Mouse (Mus musculus) midbrain, embryonic 15.5 days (tissue): Measurements from ENCODE around the gene Lekr1. TPM values are rescaled to one million over a fixed set of nuclear protein-coding genes. Genes with fewer than 3 reads are reported as not detected.

Source experiments
- ATAC-seq: fragments of 200-750 bp; cut with Nextera tagmentation; replicated peaks from 2 replicates; pipeline ENCODE4 v1.8.0; 2017; ENCODE audit warnings: moderate TSS enrichment
- H3K27ac ChIP-seq: fragments of 300-500 bp; sonication (generic); 2 replicates; pipeline ENCODE4 v1.5.1; 2015; ENCODE audit warnings: mild to moderate bottlenecking, inconsistent platforms
- H3K27me3 ChIP-seq: fragments of 300-500 bp; sonication (generic); replicated peaks from 2 replicates; pipeline ENCODE4 v1.6.1; 2015; ENCODE audit warnings: inconsistent platforms
- H3K36me3 ChIP-seq: fragments of 300-500 bp; sonication (generic); replicated peaks from 2 replicates; pipeline ENCODE4 v1.6.1; 2015; ENCODE audit warnings: inconsistent platforms
- H3K4me1 ChIP-seq: fragments of 300-500 bp; sonication (generic); 2 replicates; pipeline ENCODE4 v1.6.1; 2015; ENCODE audit warnings: inconsistent platforms
- H3K4me2 ChIP-seq: fragments of 300-500 bp; sonication (generic); 2 replicates; pipeline ENCODE4 v1.6.1; 2015; ENCODE audit warnings: inconsistent platforms, mild to moderate bottlenecking, moderate library complexity
- H3K4me3 ChIP-seq: fragments of 300-500 bp; sonication (generic); 2 replicates; pipeline ENCODE4 v1.5.1; 2015; ENCODE audit warnings: mild to moderate bottlenecking, inconsistent platforms
- H3K9ac ChIP-seq: fragments of 300-500 bp; sonication (generic); 2 replicates; pipeline ENCODE4 v1.6.1; 2015; ENCODE audit warnings: mild to moderate bottlenecking, inconsistent platforms
- H3K9me3 ChIP-seq: fragments of 300-500 bp; sonication (generic); 2 replicates; pipeline ENCODE4 v1.6.1; 2016; ENCODE audit warnings: inconsistent platforms
- WGBS: fragments of 180-500 bp; shearing (Covaris S2); methylation state at CpG from one replicate; pipeline ENCODE4 v1.1.7; 2015; ENCODE audit warnings: mixed read lengths; 5-methylcytosine and 5-hydroxymethylcytosine counted together
- polyA plus RNA-seq: library from polyadenylated mRNA; unstranded; fragments of >200 nt; fragmentation: Nextera tagmentation; extraction: Ambion mirVana; gene quantifications from 2 replicates; pipeline ENCODE4 v1.2.1, GENCODE M21; 2015

Lekr1 gene
- polyA plus RNA-seq, result 5.7 and 6.5 TPM in 2 replicates

GRCm38 (mm10) chr3:65665977-65666766 lies at the start of gene Lekr1:
Gene Lekr1, plus strand, starts transcription at chr3:65666228.
- peak within 1 kb of the TSS; percentile 78 for H3K4me3 ChIP-seq
- H3K27me3 ChIP-seq, result no peaks in the 10 kb centered on the region
- peak; percentile 97 for ATAC-seq
- peak within 1 kb of the TSS; percentile 81 for H3K4me2 ChIP-seq
- H3K36me3 ChIP-seq, result no peaks in the 10 kb centered on the region
- no peaks in the 10 kb centered on the region for H3K9me3 ChIP-seq
- 2% methylated on average over 73 of the region's 73 CpGs for WGBS
- H3K4me1 ChIP-seq, result peaks cover 9% of the 10 kb centered on the region
- H3K27ac ChIP-seq, result peak within 1 kb of the TSS; percentile 81
- H3K9ac ChIP-seq, result peak within 1 kb of the TSS; percentile 66

GRCm38 (mm10) chr3:65617507-65617906 lies 48.5 kb upstream of the Lekr1 start:
- H3K4me2 ChIP-seq, result no peak overlapping the region
- H3K27ac ChIP-seq, result no peak overlapping the region
- no peaks in the 10 kb centered on the region for H3K9me3 ChIP-seq
- 81% methylated on average over 5 of the region's 5 CpGs for WGBS
- ATAC-seq, result no peak
- H3K36me3 ChIP-seq, result no peaks in the 10 kb centered on the region
- no peak overlapping the region for H3K9ac ChIP-seq
- H3K4me1 ChIP-seq, result no peaks in the 10 kb centered on the region
- no peak overlapping the region for H3K4me3 ChIP-seq
- H3K27me3 ChIP-seq, result no peaks in the 10 kb centered on the region

- Histone ChIP-seq H3K4me1 (no peaks in the 10 kb centered on the region), H3K36me3 (no peaks in the 10 kb centered on the region), H3K27ac (no peak overlapping the region), H3K9ac (no peak overlapping the region), H3K9me3 (no peaks in the 10 kb centered on the region), H3K27me3 (no peaks in the 10 kb centered on the region), H3K4me2 (no peak overlapping the region), H3K4me3 (no peak overlapping the region)
- no peak for ATAC-seq
- 89% methylated on average over 4 of the region's 4 CpGs for WGBS
Measured at GRCm38 (mm10) chr3:65619340-65619739, 46.7 kb upstream of the Lekr1 start.

GRCm38 (mm10) chr3:65623057-65623456 lies 43.0 kb upstream of the Lekr1 start:
- no peaks in the 10 kb centered on the region for H3K27me3 ChIP-seq
- no peaks in the 10 kb centered on the region for H3K36me3 ChIP-seq
- H3K9me3 ChIP-seq, result no peaks in the 10 kb centered on the region
- no peak overlapping the region for H3K4me3 ChIP-seq
- 96% methylated on average over 6 of the region's 6 CpGs for WGBS
- no peak for ATAC-seq
- no peak overlapping the region for H3K27ac ChIP-seq
- H3K9ac ChIP-seq, result no peak overlapping the region
- peaks cover 3% of the 10 kb centered on the region; the same call in 1 of the 2 replicates for H3K4me1 ChIP-seq
- H3K4me2 ChIP-seq, result no peak overlapping the region

GRCm38 (mm10) chr3:65625496-65626289 lies 40.3 kb upstream of the Lekr1 start:
- H3K27me3 ChIP-seq, result peaks cover 6% of the 10 kb centered on the region; the same call in 1 of the 2 replicates
- no peaks in the 10 kb centered on the region for H3K36me3 ChIP-seq
- H3K9me3 ChIP-seq, result no peaks in the 10 kb centered on the region
- no peak overlapping the region for H3K4me3 ChIP-seq
- no peak overlapping the region for H3K27ac ChIP-seq
- 72% methylated on average over 8 of the region's 8 CpGs for WGBS
- peaks cover 3% of the 10 kb centered on the region; the same call in 1 of the 2 replicates for H3K4me1 ChIP-seq
- H3K9ac ChIP-seq, result no peak overlapping the region
- ATAC-seq, result no peak
- H3K4me2 ChIP-seq, result no peak overlapping the region

- Histone ChIP-seq H3K4me3 (no peak overlapping the region), H3K4me2 (no peak overlapping the region), H3K27me3 (peaks cover 11% of the 10 kb centered on the region), H3K27ac (no peak overlapping the region), H3K36me3 (no peaks in the 10 kb centered on the region), H3K9me3 (no peaks in the 10 kb centered on the region), H3K9ac (no peak overlapping the region), H3K4me1 (peaks cover 3% of the 10 kb centered on the region; the same call in 1 of the 2 replicates)
- ATAC-seq, result no peak
- 89% methylated on average over 7 of the region's 7 CpGs for WGBS
Measured at GRCm38 (mm10) chr3:65626290-65626914, 39.6 kb upstream of the Lekr1 start.

- no peaks in the 10 kb centered on the region for H3K36me3 ChIP-seq
- H3K4me2 ChIP-seq, result no peak overlapping the region
- no peak overlapping the region for H3K9ac ChIP-seq
- H3K4me3 ChIP-seq, result no peak overlapping the region
- H3K27me3 ChIP-seq, result peaks cover 11% of the 10 kb centered on the region
- H3K9me3 ChIP-seq, result no peaks in the 10 kb centered on the region
- WGBS, result 37% methylated on average over 6 of the region's 6 CpGs
- H3K4me1 ChIP-seq, result peaks cover 3% of the 10 kb centered on the region; the same call in 1 of the 2 replicates
- no peak for ATAC-seq
- H3K27ac ChIP-seq, result no peak overlapping the region
Measured at GRCm38 (mm10) chr3:65627021-65627706, 38.9 kb upstream of the Lekr1 start.

GRCm38 (mm10) chr3:65627707-65628028 lies 38.4 kb upstream of the Lekr1 start:
- no peak overlapping the region for H3K4me2 ChIP-seq
- 70% methylated on average over 2 of the region's 2 CpGs for WGBS
- H3K9me3 ChIP-seq, result no peaks in the 10 kb centered on the region
- no peak overlapping the region for H3K27ac ChIP-seq
- no peaks in the 10 kb centered on the region for H3K36me3 ChIP-seq
- H3K4me1 ChIP-seq, result peaks cover 3% of the 10 kb centered on the region; the same call in 1 of the 2 replicates
- ATAC-seq, result no peak
- H3K9ac ChIP-seq, result no peak overlapping the region
- H3K4me3 ChIP-seq, result no peak overlapping the region
- H3K27me3 ChIP-seq, result peaks cover 11% of the 10 kb centered on the region

- H3K4me3 ChIP-seq, result no peak overlapping the region
- H3K9ac ChIP-seq, result no peak overlapping the region
- H3K27me3 ChIP-seq, result peaks cover 11% of the 10 kb centered on the region
- H3K4me2 ChIP-seq, result no peak overlapping the region
- H3K9me3 ChIP-seq, result no peaks in the 10 kb centered on the region
- H3K36me3 ChIP-seq, result no peaks in the 10 kb centered on the region
- WGBS, result 82% methylated on average over 9 of the region's 9 CpGs
- no peak overlapping the region for H3K27ac ChIP-seq
- H3K4me1 ChIP-seq, result peaks cover 3% of the 10 kb centered on the region; the same call in 1 of the 2 replicates
- no peak for ATAC-seq
Measured at GRCm38 (mm10) chr3:65629565-65630112, 36.4 kb upstream of the Lekr1 start.

- H3K9ac ChIP-seq, result no peak overlapping the region
- no peaks in the 10 kb centered on the region for H3K4me1 ChIP-seq
- no peak overlapping the region for H3K4me3 ChIP-seq
- peaks cover 11% of the 10 kb centered on the region for H3K27me3 ChIP-seq
- H3K9me3 ChIP-seq, result no peaks in the 10 kb centered on the region
- H3K36me3 ChIP-seq, result no peaks in the 10 kb centered on the region
- no peak for ATAC-seq
- 74% methylated on average over 4 of the region's 4 CpGs for WGBS
- no peak overlapping the region for H3K4me2 ChIP-seq
- H3K27ac ChIP-seq, result no peak overlapping the region
Measured at GRCm38 (mm10) chr3:65633604-65634003, 32.4 kb upstream of the Lekr1 start.

GRCm38 (mm10) chr3:65635983-65636382 lies 30.0 kb upstream of the Lekr1 start:
- no peak for ATAC-seq
- Histone ChIP-seq H3K9ac (no peak overlapping the region), H3K4me3 (no peak overlapping the region), H3K36me3 (no peaks in the 10 kb centered on the region), H3K4me1 (no peaks in the 10 kb centered on the region), H3K27me3 (peaks cover 4% of the 10 kb centered on the region), H3K9me3 (no peaks in the 10 kb centered on the region), H3K27ac (no peak overlapping the region), H3K4me2 (no peak overlapping the region)
- 44% methylated on average over 9 of the region's 9 CpGs for WGBS
